Mouse (Mus musculus) MEL (cell line): Measurements from ENCODE around the gene Acat2. TPM values are rescaled to one million over a fixed set of nuclear protein-coding genes. Genes with fewer than 3 reads are reported as not detected.

Source experiments
- DNase-seq: peaks from one replicate; pipeline ENCODE4 v3.0.0; 2011; ENCODE audit warnings: low read depth, low spot score
- H3K27ac ChIP-seq: 2 replicates; pipeline ENCODE4 v1.5.1; 2012; ENCODE audit warnings: low read depth, mild to moderate bottlenecking, control low read depth, low read length, moderate library complexity; ENCODE audit not compliant: control insufficient read depth
- H3K27me3 ChIP-seq, 2 experiments: fragments of 150-350 bp in 1 of 2; sonication (generic) in 1 of 2; 2 replicates each; pipeline ENCODE4 v1.6.1; 2012; ENCODE audit warnings: low read length in 2 of 2, mild to moderate bottlenecking in 2 of 2, improper control_type of control experiment in 1 of 2, moderate library complexity in 1 of 2; ENCODE audit not compliant: insufficient read depth in 2 of 2, control insufficient read depth in 1 of 2
- H3K36me3 ChIP-seq, 2 experiments: 2 replicates each; pipeline ENCODE4 v1.6.1; 2012 to 2014; ENCODE audit warnings: low read length in 2 of 2, improper control_type of control experiment in 1 of 2, inconsistent platforms in 1 of 2, mild to moderate bottlenecking in 1 of 2; ENCODE audit not compliant: insufficient read depth in 2 of 2, control insufficient read depth in 1 of 2
- H3K4me1 ChIP-seq, 2 experiments: fragments of 150-350 bp in 1 of 2; sonication (generic) in 1 of 2; 2 replicates each; pipeline ENCODE4 v1.6.1; 2012; ENCODE audit warnings: low read length in 2 of 2, improper control_type of control experiment in 1 of 2, mild to moderate bottlenecking in 1 of 2; ENCODE audit not compliant: insufficient read depth in 2 of 2, control insufficient read depth in 1 of 2
- H3K4me3 ChIP-seq, 2 experiments: fragments of 150-350 bp in 1 of 2; sonication (generic) in 1 of 2; 2 replicates each; pipeline ENCODE4 v1.5.1; 2012; ENCODE audit warnings: low read depth in 2 of 2, low read length in 2 of 2, mild to moderate bottlenecking in 2 of 2, moderate library complexity in 2 of 2, control low read depth in 1 of 2, improper control_type of control experiment in 1 of 2; ENCODE audit not compliant: control insufficient read depth in 1 of 2, insufficient read depth in 1 of 2
- H3K79me2 ChIP-seq: 2 replicates; pipeline ENCODE4 v1.6.1; 2012; ENCODE audit warnings: mild to moderate bottlenecking, low read length, moderate library complexity; ENCODE audit not compliant: control insufficient read depth, poor library complexity, insufficient read depth
- H3K9ac ChIP-seq: 2 replicates; pipeline ENCODE4 v1.6.1; 2012; ENCODE audit warnings: low read depth, mild to moderate bottlenecking, control low read depth, low read length, moderate library complexity; ENCODE audit not compliant: control insufficient read depth, poor library complexity, severe bottlenecking
- H3K9me3 ChIP-seq: fragments of 150-350 bp; sonication (generic); replicated peaks from 2 replicates; pipeline ENCODE4 v1.6.1; 2012; ENCODE audit warnings: mild to moderate bottlenecking, low read length, improper control_type of control experiment, moderate library complexity; ENCODE audit not compliant: insufficient read depth
- BHLHE40 ChIP-seq: IDR thresholded peaks from 2 replicates; pipeline ENCODE4 v1.6.1; 2012; ENCODE audit warnings: low read depth, mild to moderate bottlenecking, inconsistent platforms, low read length, improper control_type of control experiment, borderline replicate concordance
- E2F4 ChIP-seq: IDR thresholded peaks from 2 replicates; pipeline ENCODE4 v1.6.1; 2011; ENCODE audit warnings: low read depth, low read length, improper control_type of control experiment, borderline replicate concordance
- GABPA ChIP-seq: IDR thresholded peaks from 2 replicates; pipeline ENCODE4 v1.6.1; 2012; ENCODE audit warnings: low read depth, mild to moderate bottlenecking, inconsistent platforms, low read length, improper control_type of control experiment, moderate library complexity
- JUND ChIP-seq: IDR thresholded peaks from 2 replicates; pipeline ENCODE4 v1.6.1; 2011; ENCODE audit warnings: low read depth, mild to moderate bottlenecking, improper control_type of control experiment, low read length
- KAT2A ChIP-seq: conservative IDR thresholded peaks from 2 replicates; pipeline ENCODE4 v1.6.1; 2012; ENCODE audit warnings: low read depth, low read length, improper control_type of control experiment, inconsistent platforms
- MAZ ChIP-seq: IDR thresholded peaks from 2 replicates; pipeline ENCODE4 v1.6.1; 2012; ENCODE audit warnings: low read depth, mild to moderate bottlenecking, inconsistent platforms, low read length, improper control_type of control experiment
- MEF2A ChIP-seq: IDR thresholded peaks from 2 replicates; pipeline ENCODE4 v1.6.1; 2014; ENCODE audit warnings: low read depth, mild to moderate bottlenecking, inconsistent platforms, low read length, improper control_type of control experiment; ENCODE audit not compliant: poor library complexity, insufficient replicate concordance, severe bottlenecking; ENCODE audit errors: extremely low read depth
- MXI1 ChIP-seq: IDR thresholded peaks from 2 replicates; pipeline ENCODE4 v1.6.1; 2011; ENCODE audit warnings: mild to moderate bottlenecking, low read depth, low read length, improper control_type of control experiment
- MYB ChIP-seq: IDR thresholded peaks from 2 replicates; pipeline ENCODE4 v1.6.1; 2011; ENCODE audit warnings: mild to moderate bottlenecking, low read depth, low read length, improper control_type of control experiment
- MYC ChIP-seq: IDR thresholded peaks from 2 replicates; pipeline ENCODE4 v1.6.1; 2011; ENCODE audit warnings: low read depth, mild to moderate bottlenecking, low read length, improper control_type of control experiment, moderate library complexity
- NRF1 ChIP-seq: IDR thresholded peaks from 2 replicates; pipeline ENCODE4 v1.6.1; 2014; ENCODE audit warnings: low read depth, mild to moderate bottlenecking, inconsistent platforms, low read length, improper control_type of control experiment, moderate library complexity; ENCODE audit not compliant: poor library complexity, insufficient read depth, severe bottlenecking
- POLR2A ChIP-seq, 2 experiments: IDR thresholded peaks; 2 replicates each; pipeline ENCODE4 v1.6.1; 2011 to 2012; ENCODE audit warnings: low read length in 2 of 2, mild to moderate bottlenecking in 2 of 2, control low read depth in 1 of 2, improper control_type of control experiment in 1 of 2, low read depth in 1 of 2, moderate library complexity in 1 of 2; ENCODE audit not compliant: control insufficient read depth in 1 of 2, insufficient read depth in 1 of 2, poor library complexity in 1 of 2
- POLR2AphosphoS5 ChIP-seq: IDR thresholded peaks from 2 replicates; pipeline ENCODE4 v1.6.1; 2012; ENCODE audit warnings: low read depth, borderline replicate concordance, mild to moderate bottlenecking, inconsistent platforms, low read length, moderate library complexity, mixed read lengths
- RAD21 ChIP-seq: IDR thresholded peaks from 2 replicates; pipeline ENCODE4 v1.6.1; 2011; ENCODE audit warnings: mild to moderate bottlenecking, low read depth, low read length, improper control_type of control experiment
- RCOR1 ChIP-seq: IDR thresholded peaks from 2 replicates; pipeline ENCODE4 v1.6.1; 2012; ENCODE audit warnings: low read depth, mild to moderate bottlenecking, inconsistent platforms, low read length, improper control_type of control experiment
- SIN3A ChIP-seq: IDR thresholded peaks from 2 replicates; pipeline ENCODE4 v1.6.1; 2012; ENCODE audit warnings: low read length, improper control_type of control experiment, inconsistent platforms
- TAL1 ChIP-seq: IDR thresholded peaks from 2 replicates; pipeline ENCODE4 v1.6.1; 2012; ENCODE audit warnings: mild to moderate bottlenecking, inconsistent platforms, low read length, moderate library complexity, mixed read lengths
- TBP ChIP-seq: IDR thresholded peaks from 2 replicates; pipeline ENCODE4 v1.8.0; 2011; ENCODE audit warnings: low read depth, low read length, improper control_type of control experiment
- USF1 ChIP-seq: IDR thresholded peaks from 2 replicates; pipeline ENCODE4 v1.6.1; 2014; ENCODE audit warnings: low read depth, mild to moderate bottlenecking, inconsistent platforms, low read length, improper control_type of control experiment, moderate library complexity
- USF2 ChIP-seq, 2 experiments: IDR thresholded peaks; 2 replicates each; pipeline ENCODE4 v1.6.1; 2011 to 2012; ENCODE audit warnings: improper control_type of control experiment in 2 of 2, low read length in 2 of 2, borderline replicate concordance in 1 of 2, inconsistent platforms in 1 of 2, low read depth in 1 of 2, mild to moderate bottlenecking in 1 of 2; ENCODE audit not compliant: insufficient read depth in 1 of 2
- ZKSCAN1 ChIP-seq: IDR thresholded peaks from 2 replicates; pipeline ENCODE4 v1.6.1; 2012; ENCODE audit warnings: low read depth, mild to moderate bottlenecking, inconsistent platforms, low read length, improper control_type of control experiment, moderate library complexity
- ZMIZ1 ChIP-seq: IDR thresholded peaks from 2 replicates; pipeline ENCODE4 v1.6.1; 2012; ENCODE audit warnings: low read depth, mild to moderate bottlenecking, inconsistent platforms, low read length, improper control_type of control experiment, moderate library complexity
- ZNF384 ChIP-seq: IDR thresholded peaks from 2 replicates; pipeline ENCODE4 v1.6.1; 2012; ENCODE audit warnings: low read depth, mild to moderate bottlenecking, inconsistent platforms, low read length, improper control_type of control experiment
- polyA plus RNA-seq, 2 experiments: library from polyadenylated mRNA; stranded (reverse) in 1 of 2; unstranded in 1 of 2; fragments of >175 nt in 1 of 2; fragments of >200 nt in 1 of 2; gene quantifications; 2 replicates each; pipeline versions ENCODE4 v1.2.1 to v1.2.4; 2012; ENCODE audit warnings: low replicate concordance in 2 of 2, low read depth in 1 of 2; ENCODE audit not compliant: insufficient read length in 2 of 2, insufficient read depth in 1 of 2, missing spikeins in 1 of 2
- total RNA-seq: library from RNA; depleted of rRNA; stranded (reverse); fragments of 300-350 nt; gene quantifications from 2 replicates; pipeline ENCODE4 v1.2.3, GENCODE M21; 2012

The Acat2 gene
- total and polyA plus RNA-seq, 3 experiments = 33.8 to 60.1 TPM; not detected in 1

GRCm38 (mm10) chr17:12973851-12974250 lies 13.3 kb upstream of the Acat2 start:
- H3K4me3 ChIP-seq = no peak overlapping the region
- H3K27me3 ChIP-seq = no peaks in the 10 kb centered on the region
- H3K79me2 ChIP-seq = no peaks in the 10 kb centered on the region; the same call in 1 of the 2 replicates
- H3K4me1 ChIP-seq = no peaks in the 10 kb centered on the region
- H3K9me3 ChIP-seq = no peaks in the 10 kb centered on the region
- no peak for DNase-seq
- no peak overlapping the region for H3K9ac ChIP-seq
- no peak overlapping the region for H3K27ac ChIP-seq
- H3K36me3 ChIP-seq = peaks cover 2 to 66% of the 10 kb centered on the region in 2 experiments
- TF ChIP-seq USF2 (IDR thresholded peaks at IDR 0.05; ENCODE audit: borderline replicate concordance in 1 of 2, insufficient read depth in 1 of 2, low read depth in 1 of 2, low read length in 2 of 2) (no peak), POLR2AphosphoS5 (no peak), MYC (no peak), NRF1 (no peak), JUND (no peak), KAT2A (no peak), MYB (no peak), RAD21 (no peak), ZMIZ1 (no peak), RCOR1 (no peak)

- TF ChIP-seq TAL1 (no peak), BHLHE40 (no peak), ZNF384 (peak; percentile 77)
- H3K4me3 ChIP-seq = no peak overlapping the region
- H3K79me2 ChIP-seq = no peaks in the 10 kb centered on the region; the same call in 1 of the 2 replicates
- peaks cover 0 to 28% of the 10 kb centered on the region in 2 experiments; a peak in 3 of 4 replicates for H3K36me3 ChIP-seq
- H3K9ac ChIP-seq = no peak overlapping the region
- no peak overlapping the region for H3K27ac ChIP-seq
- no peaks in the 10 kb centered on the region; a peak in 1 of 4 replicates for H3K4me1 ChIP-seq
- no peaks in the 10 kb centered on the region for H3K27me3 ChIP-seq
- no peak for DNase-seq
- no peaks in the 10 kb centered on the region for H3K9me3 ChIP-seq
Measured at GRCm38 (mm10) chr17:12967173-12967572, 6.6 kb upstream of the Acat2 start.

GRCm38 (mm10) chr17:12963476-12963875 lies 2.9 kb upstream of the Acat2 start:
- peaks cover 5 to 6% of the 10 kb centered on the region in 2 experiments for H3K36me3 ChIP-seq
- no peaks in the 10 kb centered on the region for H3K27me3 ChIP-seq
- no peak overlapping the region for H3K27ac ChIP-seq
- no peaks in the 10 kb centered on the region; the same call in 1 of the 2 replicates for H3K79me2 ChIP-seq
- H3K9me3 ChIP-seq = no peaks in the 10 kb centered on the region
- peaks cover 0 to 11% of the 10 kb centered on the region in 2 experiments; a peak in 2 of 4 replicates for H3K4me1 ChIP-seq
- DNase-seq = no peak
- H3K4me3 ChIP-seq = no peak overlapping the region
- TF ChIP-seq POLR2AphosphoS5 (no peak), MXI1 (no peak), MAZ (no peak), USF2 (IDR thresholded peaks at IDR 0.05; ENCODE audit: borderline replicate concordance in 1 of 2, insufficient read depth in 1 of 2, low read depth in 1 of 2, low read length in 2 of 2) (no peak), E2F4 (no peak), MYB (no peak), ZKSCAN1 (no peak), TAL1 (no peak), POLR2A (IDR thresholded peaks at IDR 0.05; ENCODE audit: control insufficient read depth in 1 of 2, insufficient read depth in 1 of 2, low read depth in 1 of 2, low read length in 2 of 2, poor library complexity in 1 of 2) (no peak), GABPA (no peak), BHLHE40 (no peak), MEF2A (no peak), TBP (no peak), USF1 (no peak), SIN3A (no peak)
- H3K9ac ChIP-seq = no peak overlapping the region
